Mouse (Mus musculus) neural tube, embryonic 15.5 days (tissue): ENCODE data around the gene Hexim2. TPM values are rescaled to one million over a fixed set of nuclear protein-coding genes. Genes with fewer than 3 reads are reported as not detected.

Experiments used
- ATAC-seq: fragments of 200-750 bp; cut with Nextera tagmentation; 2 replicates; pipeline ENCODE4 v1.8.0; 2017; ENCODE audit warnings: mild to moderate bottlenecking, moderate TSS enrichment, moderate library complexity; ENCODE audit not compliant: low FRiP score
- H3K27ac ChIP-seq: fragments of 300-500 bp; sonication (generic); replicated peaks from 2 replicates; pipeline ENCODE4 v1.5.1; 2015; ENCODE audit warnings: mild to moderate bottlenecking, inconsistent platforms
- H3K27me3 ChIP-seq: fragments of 300-500 bp; sonication (generic); replicated peaks from 2 replicates; pipeline ENCODE4 v1.6.1; 2015; ENCODE audit warnings: inconsistent platforms
- H3K36me3 ChIP-seq: fragments of 300-500 bp; sonication (generic); 2 replicates; pipeline ENCODE4 v1.6.1; 2015; ENCODE audit warnings: inconsistent platforms
- H3K4me1 ChIP-seq: fragments of 300-500 bp; sonication (generic); 2 replicates; pipeline ENCODE4 v1.6.1; 2015; ENCODE audit warnings: inconsistent platforms
- H3K4me2 ChIP-seq: fragments of 300-500 bp; sonication (generic); 2 replicates; pipeline ENCODE4 v1.6.1; 2015; ENCODE audit warnings: inconsistent platforms, mild to moderate bottlenecking, moderate library complexity
- H3K4me3 ChIP-seq: fragments of 300-500 bp; sonication (generic); replicated peaks from 2 replicates; pipeline ENCODE4 v1.5.1; 2015; ENCODE audit warnings: mild to moderate bottlenecking, inconsistent platforms
- H3K9ac ChIP-seq: fragments of 300-500 bp; sonication (generic); replicated peaks from 2 replicates; pipeline ENCODE4 v1.6.1; 2015; ENCODE audit warnings: mild to moderate bottlenecking, inconsistent platforms
- H3K9me3 ChIP-seq: fragments of 300-500 bp; sonication (generic); replicated peaks from 2 replicates; pipeline ENCODE4 v1.6.1; 2016; ENCODE audit warnings: inconsistent platforms
- WGBS: fragments of 180-500 bp; shearing (Covaris S2); methylation state at CpG from one replicate; pipeline ENCODE4 v1.1.7; 2015; ENCODE audit warnings: mixed read lengths; 5-methylcytosine and 5-hydroxymethylcytosine counted together
- polyA plus RNA-seq: library from polyadenylated mRNA; unstranded; fragments of >200 nt; fragmentation: Nextera tagmentation; extraction: Ambion mirVana; gene quantifications from 2 replicates; pipeline ENCODE4 v1.2.1, GENCODE M21; 2015

The Hexim2 gene
- polyA plus RNA-seq, 1 experiment from 2014 or later = 28.4 TPM

DNA sequence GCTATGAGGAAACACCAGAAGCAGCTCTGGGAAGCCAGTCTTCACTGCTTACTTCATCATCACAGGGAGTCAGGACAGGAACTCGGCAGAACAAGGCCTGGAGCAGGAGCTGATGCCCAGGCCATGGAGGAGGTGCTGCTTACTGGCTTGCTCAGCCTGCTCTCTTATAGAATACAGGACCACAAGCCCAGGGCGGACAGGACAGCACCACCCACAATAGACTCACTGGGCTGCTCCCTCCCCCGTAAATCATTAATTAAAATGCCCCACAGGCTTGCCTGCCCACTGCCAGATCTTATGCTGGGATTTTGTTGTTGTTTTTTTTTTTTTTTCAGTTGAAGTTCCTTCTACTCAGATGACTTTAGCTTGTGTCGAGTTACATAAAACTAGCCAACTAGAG, 15.5 kb downstream of the Hexim2 start:
- Histone ChIP-seq H3K9ac (no peak overlapping the region), H3K4me1 (peaks cover 12% of the 10 kb centered on the region), H3K27ac (no peak overlapping the region), H3K4me3 (no peak overlapping the region), H3K4me2 (no peak overlapping the region), H3K9me3 (no peaks in the 10 kb centered on the region), H3K36me3 (no peaks in the 10 kb centered on the region), H3K27me3 (no peaks in the 10 kb centered on the region)
- WGBS = 70% methylated on average over 4 of the region's 4 CpGs
- ATAC-seq = no peak

DNA sequence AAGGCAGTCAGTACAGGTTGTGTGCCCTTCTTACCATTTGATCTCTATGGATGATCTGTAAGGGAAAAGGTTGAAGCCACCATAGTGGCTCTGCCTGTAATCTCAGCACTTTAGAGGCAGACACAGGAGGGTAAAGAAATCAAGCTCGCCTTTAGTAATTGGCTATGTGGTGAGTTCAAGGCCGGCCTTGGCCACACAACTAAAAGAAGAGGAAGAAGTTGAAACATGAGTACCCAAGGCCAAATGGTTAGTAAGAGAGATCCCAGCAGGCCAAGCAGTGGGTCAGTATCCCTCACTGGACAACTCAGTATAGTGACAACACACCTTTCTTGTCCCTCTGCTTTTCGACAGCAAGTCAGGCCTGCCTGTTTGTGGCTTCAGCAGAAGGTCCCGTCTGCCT, 17.5 kb downstream of the Hexim2 start:
- WGBS = 97% methylated on average over 4 of the region's 4 CpGs
- no peaks in the 10 kb centered on the region for H3K9me3 ChIP-seq
- H3K9ac ChIP-seq = no peak overlapping the region
- ATAC-seq = no peak
- H3K27ac ChIP-seq = no peak overlapping the region
- H3K36me3 ChIP-seq = no peaks in the 10 kb centered on the region
- 0 out of 2 replicates have a peak, but pooled peaks cover 6% of the 10 kb centered on the region for H3K4me1 ChIP-seq
- no peak overlapping the region for H3K4me2 ChIP-seq
- no peak overlapping the region for H3K4me3 ChIP-seq
- no peaks in the 10 kb centered on the region for H3K27me3 ChIP-seq

DNA sequence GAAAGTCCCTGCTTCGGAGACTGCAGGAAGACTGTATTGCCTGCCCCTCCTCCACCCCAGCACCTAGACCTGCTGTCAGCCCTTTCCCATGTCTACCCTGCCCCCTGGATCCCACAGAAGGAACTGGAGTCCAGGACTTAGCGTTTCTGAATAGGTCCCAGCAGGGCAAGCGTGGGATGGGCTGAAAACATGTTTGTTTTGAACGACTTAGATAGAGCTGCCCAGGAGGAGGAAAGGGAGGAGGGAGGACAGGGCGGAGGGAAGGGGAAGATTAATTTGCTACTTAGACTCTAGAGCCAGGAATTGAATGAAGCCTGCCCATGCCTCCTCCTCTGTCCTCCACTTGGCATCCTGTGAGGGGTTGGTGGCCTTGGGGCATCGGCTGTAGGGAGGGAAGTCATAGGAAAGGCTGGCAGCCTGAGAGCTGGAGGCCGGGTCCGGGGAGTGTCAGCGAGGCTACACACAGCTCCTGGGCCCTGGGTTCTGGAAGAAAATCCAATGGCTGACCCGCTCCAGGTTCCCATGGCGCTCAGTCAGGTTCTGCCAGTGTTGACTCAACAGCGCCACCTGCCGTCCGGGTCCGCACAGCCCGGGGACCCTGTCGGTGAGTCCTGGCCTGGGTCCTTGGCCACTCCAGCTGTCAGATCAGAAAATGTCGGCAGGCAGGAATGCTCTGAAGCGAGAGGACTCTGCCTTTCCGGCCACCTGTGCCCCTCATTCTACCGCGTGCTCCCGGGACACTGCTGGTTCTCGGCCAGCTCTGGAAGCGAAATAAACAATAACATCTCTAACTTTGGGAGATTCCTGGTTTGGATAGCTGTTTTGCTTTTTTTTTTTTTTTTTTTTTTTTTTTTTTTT, 26.6 kb downstream of the Hexim2 start:
- Histone ChIP-seq H3K9me3 (no peaks in the 10 kb centered on the region), H3K4me1 (peaks cover 11% of the 10 kb centered on the region), H3K36me3 (no peaks in the 10 kb centered on the region), H3K4me2 (peak overlapping the region; percentile 56), H3K27me3 (no peaks in the 10 kb centered on the region), H3K27ac (peak overlapping the region; percentile 69), H3K4me3 (peak overlapping the region; percentile 27), H3K9ac (no peak overlapping the region; the same call in 1 of the 2 replicates)
- ATAC-seq = peak; percentile 91
- WGBS = 3% methylated on average over 25 of the region's 25 CpGs

DNA sequence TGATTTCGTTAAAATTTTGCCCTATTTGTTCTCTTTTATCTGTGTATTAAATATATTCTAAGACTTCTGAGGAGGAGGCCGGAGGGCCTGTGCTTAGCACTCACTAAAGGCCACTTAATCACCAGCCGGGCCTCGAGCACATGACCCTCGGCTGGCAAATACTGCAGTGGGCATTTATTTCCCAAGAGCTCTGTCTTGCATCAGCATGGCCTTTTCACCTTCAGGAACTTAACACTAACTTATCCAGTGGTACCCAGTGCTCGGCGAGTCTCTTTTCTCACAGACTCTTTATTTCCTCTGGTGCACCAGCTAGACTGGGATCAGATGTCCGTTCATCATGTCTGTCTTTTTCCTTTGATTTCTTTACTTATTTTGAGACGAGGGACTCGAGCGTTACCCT, 28.5 kb downstream of the Hexim2 start:
- H3K27me3 ChIP-seq = no peaks in the 10 kb centered on the region
- no peak overlapping the region for H3K9ac ChIP-seq
- peaks cover 11% of the 10 kb centered on the region for H3K4me1 ChIP-seq
- no peaks in the 10 kb centered on the region for H3K9me3 ChIP-seq
- ATAC-seq = no peak
- 88% methylated on average over 11 of the region's 11 CpGs for WGBS
- no peak overlapping the region for H3K27ac ChIP-seq
- H3K4me3 ChIP-seq = no peak overlapping the region
- no peaks in the 10 kb centered on the region for H3K36me3 ChIP-seq
- no peak overlapping the region for H3K4me2 ChIP-seq

DNA sequence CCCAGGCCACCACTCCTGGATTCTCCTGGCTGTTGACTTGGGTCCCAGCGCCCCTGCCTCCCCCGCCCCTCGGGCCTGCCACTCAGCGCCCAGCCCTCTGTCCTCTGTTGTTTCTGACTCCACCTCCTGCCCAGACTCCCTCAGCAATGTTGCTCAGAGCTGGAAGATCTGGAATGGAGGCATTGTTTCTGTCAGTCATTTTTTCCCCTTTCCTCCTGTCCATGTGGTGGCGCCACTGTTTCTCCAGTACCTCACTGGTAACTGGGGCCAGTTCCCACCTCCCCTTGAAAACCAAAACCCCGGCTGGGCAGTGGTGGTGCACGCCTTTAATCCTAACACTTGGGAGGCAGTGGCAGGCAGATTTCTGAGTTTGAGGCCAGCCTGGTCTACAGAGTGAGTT, 29.2 kb downstream of the Hexim2 start:
- H3K9ac ChIP-seq = no peak overlapping the region
- no peaks in the 10 kb centered on the region for H3K27me3 ChIP-seq
- H3K36me3 ChIP-seq = no peaks in the 10 kb centered on the region
- H3K4me2 ChIP-seq = no peak overlapping the region
- peaks cover 11% of the 10 kb centered on the region for H3K4me1 ChIP-seq
- H3K4me3 ChIP-seq = no peak overlapping the region
- WGBS = 74% methylated on average over 6 of the region's 7 CpGs
- no peak for ATAC-seq
- H3K9me3 ChIP-seq = no peaks in the 10 kb centered on the region
- H3K27ac ChIP-seq = no peak overlapping the region

DNA sequence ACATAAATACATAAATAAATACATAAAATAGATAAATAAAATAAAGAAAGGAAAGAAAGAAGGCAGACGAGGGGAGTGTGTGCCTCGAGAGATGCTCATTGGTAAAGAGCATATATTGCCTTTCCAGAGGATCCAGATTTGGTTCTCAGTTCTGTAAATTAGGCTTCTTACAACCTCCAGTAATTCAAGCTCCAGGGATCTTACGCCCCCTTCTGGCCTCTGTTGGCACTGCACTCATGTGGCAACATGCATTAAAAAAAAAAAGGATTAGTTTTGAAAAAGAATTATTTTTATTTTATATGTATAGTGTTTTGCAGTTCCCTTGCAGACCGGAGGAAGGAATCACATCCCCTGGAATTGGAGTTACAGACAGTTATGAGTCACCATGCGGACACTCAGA, 29.9 kb downstream of the Hexim2 start:
- H3K4me1 ChIP-seq = peaks cover 11% of the 10 kb centered on the region
- no peak for ATAC-seq
- H3K36me3 ChIP-seq = no peaks in the 10 kb centered on the region
- H3K27me3 ChIP-seq = no peaks in the 10 kb centered on the region
- H3K4me2 ChIP-seq = no peak overlapping the region
- H3K4me3 ChIP-seq = no peak overlapping the region
- no peak overlapping the region for H3K9ac ChIP-seq
- no peak overlapping the region for H3K27ac ChIP-seq
- WGBS = 91% methylated on average over 5 of the region's 5 CpGs
- no peaks in the 10 kb centered on the region for H3K9me3 ChIP-seq

DNA sequence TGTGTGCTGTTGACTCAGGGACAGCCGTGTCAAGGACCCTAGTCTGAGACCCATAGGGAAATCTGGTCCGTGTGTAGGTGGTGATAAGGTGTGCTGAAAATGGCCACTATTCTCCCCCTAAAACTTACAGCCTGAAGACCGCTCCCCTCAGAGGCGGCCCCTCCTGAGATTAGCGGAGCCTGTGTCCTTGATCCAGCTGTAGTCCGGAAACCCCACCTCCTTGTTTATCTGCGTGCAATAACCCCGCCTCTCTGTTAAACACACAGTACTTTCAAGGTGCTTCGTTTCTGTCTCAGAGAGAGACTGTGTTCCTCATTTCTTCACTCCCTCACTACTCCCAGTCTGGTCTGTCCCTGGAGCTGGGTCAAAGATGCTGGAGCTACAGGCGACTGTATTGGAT, 32.2 kb downstream of the Hexim2 start:
- 33% methylated on average over 10 of the region's 10 CpGs for WGBS
- no peak for ATAC-seq
- H3K27ac ChIP-seq = no peak overlapping the region

DNA sequence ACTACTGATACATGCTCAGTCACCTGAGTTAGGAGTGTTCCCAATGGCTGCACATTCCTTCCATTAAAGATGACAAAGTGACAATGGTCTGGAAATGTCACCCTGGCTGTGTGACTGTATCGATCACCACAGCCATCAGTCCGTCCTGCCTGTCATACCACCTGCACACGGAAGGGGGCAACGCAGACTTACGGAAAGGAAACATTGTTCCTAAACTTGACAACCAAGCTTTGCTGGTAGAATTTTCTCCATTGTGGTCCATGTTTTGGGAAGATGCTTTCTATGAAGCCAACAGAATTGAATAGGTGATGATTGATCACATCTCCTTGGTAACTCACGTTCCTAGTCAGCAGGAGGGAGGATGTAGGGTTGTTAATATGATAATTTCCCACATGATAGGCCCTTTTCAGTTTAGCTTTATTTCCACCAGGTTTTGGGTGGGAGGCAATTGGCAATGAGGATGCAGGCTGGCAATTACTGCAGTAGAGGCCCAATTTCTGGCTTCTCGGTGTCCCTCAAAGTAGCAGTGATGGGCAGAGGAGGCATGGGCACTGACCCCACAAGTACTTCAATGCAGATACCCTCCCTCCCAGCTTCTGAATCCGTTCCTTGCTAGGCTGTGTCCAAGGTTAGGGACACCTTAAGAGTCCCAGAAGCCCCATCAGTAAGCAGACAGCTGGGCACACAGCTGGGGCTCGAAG, 36.6 kb downstream of the Hexim2 start:
- Histone ChIP-seq H3K4me3 (no peak overlapping the region), H3K9me3 (no peaks in the 10 kb centered on the region), H3K27ac (peak overlapping the region; percentile 43; the same call in 1 of the 2 replicates), H3K4me1 (peaks cover 46% of the 10 kb centered on the region), H3K27me3 (peaks cover 29% of the 10 kb centered on the region), H3K36me3 (no peaks in the 10 kb centered on the region), H3K4me2 (no peak overlapping the region; the same call in 1 of the 2 replicates), H3K9ac (no peak overlapping the region)
- ATAC-seq = no peak
- WGBS = 25% methylated on average over 9 of the region's 9 CpGs

More for the DNA sequence above, 32.2 kb downstream of the Hexim2 start:
- Histone ChIP-seq H3K4me2 (no peak overlapping the region), H3K4me3 (no peak overlapping the region), H3K27me3 (peaks cover 6% of the 10 kb centered on the region; the same call in 1 of the 2 replicates), H3K36me3 (no peaks in the 10 kb centered on the region), H3K9me3 (no peaks in the 10 kb centered on the region), H3K9ac (no peak overlapping the region), H3K4me1 (peaks cover 7% of the 10 kb centered on the region)

DNA sequence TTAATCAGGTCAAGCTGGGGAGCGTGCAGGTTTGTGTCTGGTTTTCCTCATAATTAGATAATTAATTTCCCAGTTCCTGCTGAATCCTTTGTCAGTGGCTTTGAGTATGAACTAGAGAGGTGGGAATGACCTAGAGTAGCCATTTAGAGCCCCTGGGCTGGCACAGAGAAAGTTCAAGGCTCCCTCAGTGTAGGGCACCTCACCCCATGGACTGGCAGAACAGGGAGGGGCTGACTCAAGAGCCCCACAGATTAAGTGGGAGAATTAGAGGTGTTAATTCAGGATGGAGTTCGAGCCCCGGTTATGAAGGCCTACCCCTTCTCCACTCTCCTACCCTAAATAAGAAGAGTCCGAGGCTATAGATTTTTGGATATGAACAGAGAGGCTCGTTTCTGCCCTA, 37.4 kb downstream of the Hexim2 start:
- H3K27me3 ChIP-seq = peaks cover 29% of the 10 kb centered on the region

DNA sequence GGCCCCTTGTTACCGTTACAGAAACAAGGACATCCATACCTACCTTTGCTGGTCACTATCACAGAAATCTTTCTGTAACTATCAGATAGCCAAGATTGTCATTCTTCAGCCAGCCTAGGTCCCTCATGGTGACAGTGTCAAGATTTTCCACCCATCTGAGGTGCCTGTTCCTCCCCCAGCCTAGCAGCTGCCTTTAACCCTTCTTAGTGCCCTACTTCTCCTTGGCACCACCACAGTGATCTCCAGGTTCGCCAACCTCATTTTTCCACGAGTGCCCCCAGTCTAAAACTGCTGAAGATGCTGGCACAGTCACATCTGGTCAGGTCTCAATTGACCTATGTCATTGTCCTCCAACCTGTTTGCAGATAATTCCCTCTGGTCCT, 37.9 kb downstream of the Hexim2 start:
- Histone ChIP-seq H3K27ac (0 out of 2 replicates have a peak overlapping the region, but pooled peaks have one; percentile 71), H3K4me2 (peak overlapping the region; percentile 85), H3K9me3 (no peaks in the 10 kb centered on the region), H3K27me3 (peaks cover 29% of the 10 kb centered on the region), H3K4me3 (peak overlapping the region; percentile 71), H3K4me1 (peaks cover 55% of the 10 kb centered on the region), H3K9ac (peak overlapping the region; percentile 76), H3K36me3 (no peaks in the 10 kb centered on the region)
- 46% methylated on average over 3 of the region's 3 CpGs for WGBS
- peak; percentile 23; the same call in 1 of the 2 replicates for ATAC-seq

More for the DNA sequence above, 37.4 kb downstream of the Hexim2 start:
- Histone ChIP-seq H3K9ac (peak overlapping the region; percentile 14; the same call in 1 of the 2 replicates), H3K4me3 (peak overlapping the region; percentile 71), H3K4me1 (peaks cover 54% of the 10 kb centered on the region), H3K9me3 (no peaks in the 10 kb centered on the region), H3K27ac (0 out of 2 replicates have a peak overlapping the region, but pooled peaks have one; percentile 71), H3K36me3 (no peaks in the 10 kb centered on the region), H3K4me2 (peak overlapping the region; percentile 85)
- WGBS = 89% methylated on average over 5 of the region's 5 CpGs
- no peak for ATAC-seq

DNA sequence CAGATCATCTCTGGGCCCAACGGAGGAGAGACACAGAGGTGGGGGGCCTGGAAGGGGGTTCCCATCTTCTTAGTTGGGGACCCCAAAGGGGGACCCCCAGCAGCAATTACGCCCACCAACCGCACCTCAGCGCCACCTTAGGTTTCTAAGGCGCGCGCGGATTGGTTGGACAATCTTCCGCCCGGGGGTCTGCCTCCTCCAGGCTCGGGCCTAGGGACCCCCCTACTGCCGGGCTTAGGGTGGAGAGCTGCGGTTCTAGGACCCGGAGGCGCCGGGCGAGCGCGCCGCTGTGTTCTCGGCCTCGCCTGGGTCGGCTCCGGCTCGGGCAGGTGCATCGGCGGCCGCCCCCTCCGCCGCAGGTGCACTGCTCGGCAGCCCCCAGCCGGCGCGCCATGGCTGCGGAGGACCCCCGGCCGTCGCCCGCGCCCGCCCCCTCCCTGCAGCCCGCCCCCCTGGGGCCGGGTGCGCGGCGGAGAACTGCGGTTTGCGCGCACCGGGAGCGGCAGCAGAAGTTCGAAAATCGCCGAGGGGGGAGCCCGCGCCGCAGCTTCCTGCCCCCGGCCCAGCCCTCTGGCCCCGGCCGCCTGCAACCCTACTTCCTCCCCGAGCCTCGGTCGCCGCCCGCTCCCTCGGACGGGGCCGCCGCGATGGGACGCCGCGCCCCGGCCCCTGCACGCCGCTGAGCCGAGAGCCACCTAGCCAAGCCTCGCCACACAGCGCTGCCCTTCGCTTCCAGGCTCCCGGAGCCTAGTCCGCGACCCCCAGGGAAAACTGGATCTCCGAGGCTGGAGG, 38.5 kb downstream of the Hexim2 start, which contains the start of gene Fmnl1:
Fmnl1 (plus strand) TSS at position 614 of the 792 bp plus-strand sequence.
- Histone ChIP-seq H3K4me3 (peak within 1 kb of the TSS; percentile 71), H3K27me3 (peaks cover 29% of the 10 kb centered on the region), H3K27ac (peak within 1 kb of the TSS; percentile 71), H3K4me2 (peak within 1 kb of the TSS; percentile 85), H3K9ac (peak within 1 kb of the TSS; percentile 76), H3K36me3 (no peaks in the 10 kb centered on the region), H3K9me3 (no peaks in the 10 kb centered on the region), H3K4me1 (peaks cover 55% of the 10 kb centered on the region)
- WGBS = under 1% methylated on average over 70 of the region's 84 CpGs
- ATAC-seq = peak; percentile 78
